Mouse (Mus musculus): ENCODE results near the gene Ms4a3.

Gene Ms4a3

GRCm38 (mm10) chr19:11589205-11589604 lies 51.4 kb downstream of the Ms4a3 start:
- no peak for DNase-seq (ENCODE audit: low read depth, low spot score)
